8 mouse cellular contexts compared by ENCODE assay signal in genomic region chr16:14163731-14164130, GRCm38 (mm10). TPM values are rescaled to one million over a fixed set of nuclear protein-coding genes. Genes with fewer than 3 reads are reported as not detected.
DNase-seq lines count a peak whose midpoint lies in the region; ATAC-seq and TF ChIP-seq lines count a peak whose summit lies in the region.

No protein-coding gene starts in this region.

- peak overlapping the region; percentile 81 for H3K9ac ChIP-seq in forebrain, embryonic 13.5 days
- H3K9ac ChIP-seq in liver, embryonic 12.5 days, result peak overlapping the region; percentile 89

- H3K79me2 ChIP-seq in C2C12 (ENCODE audit: control insufficient read depth, insufficient read depth), result peaks cover 61% of the 10 kb centered on the region

- peak overlapping the region; percentile 94 for H3ac ChIP-seq in C2C12 (ENCODE audit: control insufficient read depth, insufficient read length, low read depth)

- H3K4me1 ChIP-seq in forebrain, embryonic 13.5 days, result peaks cover 30% of the 10 kb centered on the region
- peaks cover 66% of the 10 kb centered on the region for H3K4me1 ChIP-seq in liver, embryonic 12.5 days

- peaks cover 13% of the 10 kb centered on the region for H3K36me3 ChIP-seq in C2C12 (ENCODE audit: control insufficient read depth, insufficient read depth)
- peaks cover 9% of the 10 kb centered on the region for H3K36me3 ChIP-seq in forebrain, embryonic 13.5 days (ENCODE audit: poor library complexity, severe bottlenecking)
- H3K36me3 ChIP-seq in liver, embryonic 12.5 days, result peaks cover 28% of the 10 kb centered on the region

- peak overlapping the region; percentile 82 for H3K4me2 ChIP-seq in forebrain, embryonic 13.5 days
- H3K4me2 ChIP-seq in liver, embryonic 12.5 days, result peak overlapping the region; percentile 84

- DNase-seq in embryo, embryonic 10 days (ENCODE audit: low spot score), result peak; percentile 19
- DNase-seq in embryo, embryonic 9.5 days (ENCODE audit: extremely low spot score), result no peak
- no peak for DNase-seq in spleen, postnatal 36 days (ENCODE audit: low spot score in 2 of 2)
- no peak for DNase-seq in adrenal gland, adult (ENCODE audit: inconsistent age in 2 of 2, low spot score in 1 of 2)
- no peak for DNase-seq in frontal cortex, postnatal 25 days (ENCODE audit: low spot score in 2 of 2)

- no peaks in the 10 kb centered on the region for H3K27me3 ChIP-seq in C2C12 (ENCODE audit: control insufficient read depth, insufficient read depth, insufficient read length)
- no peaks in the 10 kb centered on the region for H3K27me3 ChIP-seq in forebrain, embryonic 13.5 days
- H3K27me3 ChIP-seq in liver, embryonic 12.5 days (replicated peaks), result no peaks in the 10 kb centered on the region

- peak overlapping the region; percentile 58 for H3K4me3 ChIP-seq in C2C12 (ENCODE audit: insufficient read depth, poor library complexity, severe bottlenecking)
- H3K4me3 ChIP-seq in forebrain, embryonic 13.5 days, result peak overlapping the region; percentile 67
- H3K4me3 ChIP-seq in liver, embryonic 12.5 days, result peak overlapping the region; percentile 85

- H3K79me3 ChIP-seq in C2C12 (ENCODE audit: low read depth), result peaks cover 55% of the 10 kb centered on the region

- H3K9me3 ChIP-seq in forebrain, embryonic 13.5 days (replicated peaks), result no peaks in the 10 kb centered on the region
- no peaks in the 10 kb centered on the region for H3K9me3 ChIP-seq in liver, embryonic 12.5 days (replicated peaks)

- no peak for ATAC-seq in forebrain, embryonic 13.5 days
- no peak for ATAC-seq in liver, embryonic 12.5 days

- H3K27ac ChIP-seq in forebrain, embryonic 13.5 days, result no peak overlapping the region
- peak overlapping the region; percentile 88 for H3K27ac ChIP-seq in liver, embryonic 12.5 days

- no peak for TF ChIP-seq CTCF in C2C12 (IDR thresholded peaks at IDR 0.05; ENCODE audit: control insufficient read depth, insufficient read depth, insufficient read length)

- WGBS in forebrain, embryonic 13.5 days, result 2% methylated on average over 10 of the region's 10 CpGs
- WGBS in liver, embryonic 12.5 days (ENCODE audit: insufficient replicate concordance), result under 1% methylated on average over 10 of the region's 10 CpGs

TF ChIP-seq in C2C12, 6 proteins besides CTCF, POLR2A, EP300 and RAD21:
- TF ChIP-seq MYOG (IDR thresholded peaks at IDR 0.05; ENCODE audit: control insufficient read depth, extremely low read depth, insufficient read length) (no peak), USF1 (IDR thresholded peaks at IDR 0.05; ENCODE audit: low read depth) (no peak), CEBPB (IDR thresholded peaks at IDR 0.05; ENCODE audit: low read depth) (no peak), MAX (IDR thresholded peaks at IDR 0.05) (no peak), MYOD1 (IDR thresholded peaks at IDR 0.05; ENCODE audit: control insufficient read depth, insufficient read length, low read depth) (no peak)

RNA-seq across cellular contexts. Expression of gene Marf1, which starts 0.6 kb away (rescaled TPM):
- polyA plus RNA-seq in C2C12 (2012; fragmentation: generic; extraction: Trizol), result 7.0 TPM
- 17.1 and 20.2 TPM in 2 replicates for polyA plus RNA-seq in forebrain, embryonic 13.5 days (2015; fragmentation: Nextera tagmentation; extraction: Ambion mirVana)
- polyA plus RNA-seq in liver, embryonic 12.5 days (2016; fragmentation: Nextera tagmentation; extraction: Ambion mirVana), result 6.4 and 6.6 TPM in 2 replicates

RNA-seq across cellular contexts. Expression of gene Nde1, which starts 0.7 kb away (rescaled TPM):
- polyA plus RNA-seq in C2C12 (2012; fragmentation: generic; extraction: Trizol), result 68.6 TPM
- 118 and 127 TPM in 2 replicates for polyA plus RNA-seq in forebrain, embryonic 13.5 days (2015; fragmentation: Nextera tagmentation; extraction: Ambion mirVana)
- 70.0 and 70.2 TPM in 2 replicates for polyA plus RNA-seq in liver, embryonic 12.5 days (2016; fragmentation: Nextera tagmentation; extraction: Ambion mirVana)
